Mouse (Mus musculus) midbrain, embryonic 13.5 days (tissue): ENCODE data around the gene Dusp18. TPM values are rescaled to one million over a fixed set of nuclear protein-coding genes. Genes with fewer than 3 reads are reported as not detected.

Source experiments
- ATAC-seq: fragments of 200-750 bp; cut with Nextera tagmentation; 2 replicates; pipeline ENCODE4 v1.8.0; 2017; ENCODE audit warnings: mild to moderate bottlenecking, moderate TSS enrichment, moderate library complexity
- H3K27ac ChIP-seq: fragments of 300-500 bp; sonication (generic); 2 replicates; pipeline ENCODE4 v1.5.1; 2015; ENCODE audit warnings: inconsistent platforms, mild to moderate bottlenecking, moderate library complexity
- H3K27me3 ChIP-seq: fragments of 300-500 bp; sonication (generic); 2 replicates; pipeline ENCODE4 v1.6.1; 2015; ENCODE audit warnings: mild to moderate bottlenecking, inconsistent platforms
- H3K36me3 ChIP-seq: fragments of 300-500 bp; sonication (generic); 2 replicates; pipeline ENCODE4 v1.6.1; 2015; ENCODE audit warnings: mild to moderate bottlenecking, inconsistent platforms
- H3K4me1 ChIP-seq: fragments of 300-500 bp; sonication (generic); replicated peaks from 2 replicates; pipeline ENCODE4 v1.6.1; 2015; ENCODE audit warnings: inconsistent platforms
- H3K4me2 ChIP-seq: fragments of 300-500 bp; sonication (generic); replicated peaks from 2 replicates; pipeline ENCODE4 v1.6.1; 2015; ENCODE audit warnings: moderate library complexity, mild to moderate bottlenecking, inconsistent platforms
- H3K4me3 ChIP-seq: fragments of 300-500 bp; sonication (generic); replicated peaks from 2 replicates; pipeline ENCODE4 v1.5.1; 2015; ENCODE audit warnings: mild to moderate bottlenecking, inconsistent platforms
- H3K9ac ChIP-seq: fragments of 300-500 bp; sonication (generic); replicated peaks from 2 replicates; pipeline ENCODE4 v1.6.1; 2015; ENCODE audit warnings: mild to moderate bottlenecking, inconsistent platforms
- H3K9me3 ChIP-seq: fragments of 300-500 bp; sonication (generic); 2 replicates; pipeline ENCODE4 v1.6.1; 2016; ENCODE audit warnings: mild to moderate bottlenecking, inconsistent platforms
- WGBS: fragments of 180-500 bp; shearing (Covaris S2); methylation state at CpG from one replicate; pipeline ENCODE4 v1.1.7; 2015; 5-methylcytosine and 5-hydroxymethylcytosine counted together
- polyA plus RNA-seq: library from polyadenylated mRNA; unstranded; fragments of >200 nt; fragmentation: Nextera tagmentation; extraction: Ambion mirVana; gene quantifications from 2 replicates; pipeline ENCODE4 v1.2.1, GENCODE M21; 2015

Dusp18 gene
- polyA plus RNA-seq, 1 experiment from 2014 or later = 39.2 TPM

DNA sequence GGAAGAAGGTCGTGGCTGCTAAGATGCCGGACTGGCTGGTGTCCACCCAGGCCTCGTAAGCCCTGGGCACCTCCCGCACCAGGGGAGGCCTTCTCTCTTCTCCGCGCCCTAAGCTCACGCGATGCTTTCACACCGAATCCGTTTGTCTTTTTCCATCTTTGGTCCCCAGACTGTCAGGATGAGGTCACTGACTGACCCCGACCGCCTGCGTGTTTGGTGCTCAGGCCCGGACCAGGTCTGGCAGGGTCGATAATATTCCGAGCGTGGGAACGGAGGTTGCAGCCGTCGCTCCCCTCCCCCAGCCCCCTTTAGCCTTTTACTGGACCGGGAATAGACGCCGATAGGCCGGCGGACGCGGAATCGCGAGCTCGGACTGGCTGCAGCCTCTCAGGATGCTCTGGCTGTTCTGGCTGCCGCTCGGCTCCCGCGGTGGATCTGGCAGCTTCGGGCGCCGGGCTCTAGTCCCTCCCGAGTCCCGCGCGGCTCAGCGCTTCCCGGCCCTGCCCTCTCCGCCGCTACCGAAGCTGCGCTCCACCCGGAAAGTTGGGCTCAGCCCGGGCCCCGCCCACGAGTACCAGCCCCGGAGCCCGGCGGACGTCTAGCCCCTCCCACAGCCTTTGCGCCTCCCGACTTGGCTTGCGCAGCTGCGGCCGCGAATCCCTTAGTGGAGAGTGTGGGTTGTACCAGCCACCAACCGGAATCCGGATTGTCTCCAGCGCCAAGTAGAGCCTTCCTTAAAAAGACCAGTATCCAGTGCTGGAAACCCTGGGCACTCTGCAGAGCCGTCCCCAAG, 18.5 kb downstream of the Dusp18 start:
- peak overlapping the region; percentile 65 for H3K27ac ChIP-seq
- under 1% methylated on average over 65 of the region's 65 CpGs for WGBS
- no peaks in the 10 kb centered on the region for H3K36me3 ChIP-seq
- H3K27me3 ChIP-seq = peaks cover 8% of the 10 kb centered on the region; the same call in 1 of the 2 replicates
- no peaks in the 10 kb centered on the region for H3K9me3 ChIP-seq
- H3K4me1 ChIP-seq = peaks cover 39% of the 10 kb centered on the region
- peak overlapping the region; percentile 64 for H3K4me3 ChIP-seq
- peak overlapping the region; percentile 89 for H3K4me2 ChIP-seq
- H3K9ac ChIP-seq = peak overlapping the region; percentile 75
- ATAC-seq = peak; percentile 84

- ATAC-seq = peak; percentile 62
- Histone ChIP-seq H3K9ac (peak within 1 kb of the TSS; percentile 75), H3K36me3 (no peaks in the 10 kb centered on the region), H3K9me3 (no peaks in the 10 kb centered on the region), H3K27ac (peak within 1 kb of the TSS; percentile 65), H3K4me1 (peaks cover 39% of the 10 kb centered on the region), H3K4me2 (peak within 1 kb of the TSS; percentile 89), H3K4me3 (peak within 1 kb of the TSS; percentile 64), H3K27me3 (peaks cover 8% of the 10 kb centered on the region; the same call in 1 of the 2 replicates)
- WGBS = under 1% methylated on average over 28 of the region's 28 CpGs
These were observed 19.2 kb downstream of the Dusp18 start, which contains the start of gene Slc35e4 for GRCm38 (mm10) chr11:3914109-3914840. Gene Slc35e4, minus strand, starts transcription at chr11:3914664.

GRCm38 (mm10) chr11:3918738-3919137, 23.7 kb downstream of the Dusp18 start:
- peaks cover 9% of the 10 kb centered on the region for H3K36me3 ChIP-seq
- H3K27me3 ChIP-seq = peaks cover 3% of the 10 kb centered on the region; the same call in 1 of the 2 replicates
- H3K9ac ChIP-seq = no peak overlapping the region
- no peak overlapping the region for H3K4me3 ChIP-seq
- H3K27ac ChIP-seq = no peak overlapping the region
- no peak for ATAC-seq
- H3K9me3 ChIP-seq = no peaks in the 10 kb centered on the region
- peaks cover 5% of the 10 kb centered on the region; the same call in 1 of the 2 replicates for H3K4me1 ChIP-seq
- 68% methylated on average over 1 of the region's 1 CpGs for WGBS
- H3K4me2 ChIP-seq = no peak overlapping the region

GRCm38 (mm10) chr11:3920476-3920875, 25.4 kb downstream of the Dusp18 start:
- H3K4me3 ChIP-seq = no peak overlapping the region
- ATAC-seq = no peak
- no peak overlapping the region for H3K9ac ChIP-seq
- H3K4me1 ChIP-seq = no peaks in the 10 kb centered on the region
- H3K9me3 ChIP-seq = no peaks in the 10 kb centered on the region
- no peak overlapping the region for H3K27ac ChIP-seq
- 88% methylated on average over 7 of the region's 7 CpGs for WGBS
- H3K27me3 ChIP-seq = peaks cover 3% of the 10 kb centered on the region; the same call in 1 of the 2 replicates
- H3K4me2 ChIP-seq = no peak overlapping the region
- H3K36me3 ChIP-seq = peaks cover 11% of the 10 kb centered on the region

GRCm38 (mm10) chr11:3921281-3921850, 26.3 kb downstream of the Dusp18 start:
- 29% methylated on average over 8 of the region's 8 CpGs for WGBS
- no peak for ATAC-seq
- no peak overlapping the region for H3K27ac ChIP-seq

GRCm38 (mm10) chr11:3922115-3922514, 27.1 kb downstream of the Dusp18 start:
- no peaks in the 10 kb centered on the region for H3K9me3 ChIP-seq
- no peak overlapping the region for H3K27ac ChIP-seq
- no peaks in the 10 kb centered on the region for H3K27me3 ChIP-seq
- H3K36me3 ChIP-seq = peaks cover 24% of the 10 kb centered on the region
- H3K9ac ChIP-seq = no peak overlapping the region
- no peak for ATAC-seq
- WGBS = 96% methylated on average over 9 of the region's 9 CpGs
- H3K4me2 ChIP-seq = no peak overlapping the region
- H3K4me1 ChIP-seq = no peaks in the 10 kb centered on the region
- no peak overlapping the region for H3K4me3 ChIP-seq

More at GRCm38 (mm10) chr11:3921281-3921850, 26.3 kb downstream of the Dusp18 start:
- Histone ChIP-seq H3K4me3 (no peak overlapping the region), H3K9me3 (no peaks in the 10 kb centered on the region), H3K4me1 (no peaks in the 10 kb centered on the region), H3K36me3 (peaks cover 18% of the 10 kb centered on the region), H3K9ac (no peak overlapping the region), H3K4me2 (no peak overlapping the region), H3K27me3 (no peaks in the 10 kb centered on the region)

DNA sequence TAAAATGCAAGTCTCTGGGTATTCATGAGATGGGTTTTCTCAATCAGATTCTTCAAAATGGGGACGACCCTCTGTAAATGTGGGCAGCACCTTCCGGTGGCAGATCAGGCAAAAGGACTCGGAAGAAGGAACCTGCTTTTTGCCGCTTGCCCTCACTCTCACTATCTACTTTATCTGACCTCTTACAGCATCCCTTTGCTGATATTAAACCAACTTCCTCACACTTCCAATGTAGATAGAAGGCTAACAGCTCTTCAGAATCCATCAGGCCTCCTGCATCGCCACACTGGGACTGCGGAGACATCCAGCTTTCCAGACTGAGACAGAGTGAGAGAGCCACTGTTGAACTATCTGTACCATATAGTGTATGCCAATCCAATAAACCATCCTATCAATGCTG, 27.7 kb downstream of the Dusp18 start:
- H3K27me3 ChIP-seq = no peaks in the 10 kb centered on the region
- no peak overlapping the region for H3K27ac ChIP-seq
- H3K4me3 ChIP-seq = no peak overlapping the region
- no peak overlapping the region for H3K4me2 ChIP-seq
- ATAC-seq = no peak
- WGBS = 97% methylated on average over 6 of the region's 6 CpGs
- H3K9ac ChIP-seq = no peak overlapping the region
- no peaks in the 10 kb centered on the region for H3K9me3 ChIP-seq
- H3K36me3 ChIP-seq = peaks cover 24% of the 10 kb centered on the region
- H3K4me1 ChIP-seq = no peaks in the 10 kb centered on the region

- no peak overlapping the region for H3K9ac ChIP-seq
- no peaks in the 10 kb centered on the region for H3K27me3 ChIP-seq
- ATAC-seq = no peak
- no peak overlapping the region for H3K4me3 ChIP-seq
- H3K4me2 ChIP-seq = no peak overlapping the region
- WGBS = 90% methylated on average over 10 of the region's 10 CpGs
- H3K4me1 ChIP-seq = peaks cover 2% of the 10 kb centered on the region
- H3K36me3 ChIP-seq = peaks cover 24% of the 10 kb centered on the region
- no peak overlapping the region for H3K27ac ChIP-seq
- H3K9me3 ChIP-seq = no peaks in the 10 kb centered on the region
These were observed 30.9 kb downstream of the Dusp18 start for GRCm38 (mm10) chr11:3925916-3926315.

- Histone ChIP-seq H3K27me3 (no peaks in the 10 kb centered on the region), H3K4me2 (no peak overlapping the region), H3K9ac (no peak overlapping the region), H3K9me3 (no peaks in the 10 kb centered on the region), H3K36me3 (0 out of 2 replicates have a peak, but pooled peaks cover 13% of the 10 kb centered on the region), H3K4me1 (peaks cover 13% of the 10 kb centered on the region), H3K4me3 (no peak overlapping the region), H3K27ac (no peak overlapping the region)
- WGBS = 85% methylated on average over 4 of the region's 4 CpGs
- ATAC-seq = no peak
These were observed 35.0 kb downstream of the Dusp18 start for GRCm38 (mm10) chr11:3930019-3930418.

DNA sequence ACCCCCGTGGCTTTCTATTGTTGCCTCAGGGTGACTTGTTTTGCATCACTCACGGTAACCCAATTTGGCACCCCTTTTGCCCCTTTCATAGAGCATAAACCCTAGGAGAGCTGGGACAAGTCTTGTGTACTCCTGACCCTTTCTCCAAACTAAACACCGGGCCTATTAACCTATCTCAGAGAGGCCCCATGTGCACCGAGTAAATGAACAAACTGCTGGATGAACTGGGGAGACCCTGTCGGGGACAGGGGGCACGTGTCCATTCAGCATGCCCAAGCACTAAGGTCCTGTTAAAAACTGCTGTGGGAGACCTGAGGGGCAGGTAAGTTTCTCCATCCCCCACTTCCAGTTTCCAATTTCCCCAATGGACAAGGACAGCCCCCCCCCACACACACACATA, 35.9 kb downstream of the Dusp18 start:
- ATAC-seq = no peak
- Histone ChIP-seq H3K27ac (no peak overlapping the region), H3K27me3 (no peaks in the 10 kb centered on the region), H3K9me3 (no peaks in the 10 kb centered on the region), H3K36me3 (0 out of 2 replicates have a peak, but pooled peaks cover 9% of the 10 kb centered on the region), H3K9ac (0 out of 2 replicates have a peak overlapping the region, but pooled peaks have one; percentile 66), H3K4me2 (peak overlapping the region; percentile 76), H3K4me1 (peaks cover 13% of the 10 kb centered on the region), H3K4me3 (peak overlapping the region; percentile 48)
- WGBS = 28% methylated on average over 6 of the region's 6 CpGs

DNA sequence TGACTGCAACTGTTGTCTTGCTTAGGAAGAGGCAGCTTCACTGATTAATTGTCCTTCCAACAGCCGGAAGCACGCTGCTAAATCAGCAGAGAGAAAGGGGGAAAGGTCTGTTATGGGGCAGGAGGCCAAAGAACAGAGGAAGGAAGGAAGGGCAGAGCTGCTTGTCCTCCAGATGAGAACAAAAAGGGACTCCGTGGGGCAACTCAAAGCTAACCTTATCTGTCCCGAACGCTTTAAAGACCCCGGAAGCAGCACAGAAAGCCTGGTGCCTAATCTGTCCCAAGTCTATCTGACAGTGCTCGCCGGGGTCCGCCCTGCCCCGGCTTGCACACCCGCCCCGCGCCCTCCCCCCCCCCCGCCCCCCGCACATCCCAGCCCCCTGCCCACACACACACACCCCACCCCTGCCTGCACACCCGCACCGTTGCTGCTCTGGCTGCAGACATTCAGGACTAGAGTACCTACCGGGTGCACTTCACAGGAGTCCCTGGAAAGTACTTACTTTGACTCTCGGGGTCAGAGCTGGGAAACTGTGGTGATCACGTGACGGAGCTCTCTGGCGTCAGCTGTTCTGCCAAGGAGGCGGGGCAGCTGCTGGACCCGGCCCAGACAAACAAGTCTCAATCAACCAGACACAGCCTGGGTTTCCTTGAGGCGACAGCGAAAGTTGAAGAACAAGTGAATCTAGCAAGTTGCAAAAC, 36.6 kb downstream of the Dusp18 start, which contains the start of gene Tcn2:
Gene Tcn2, minus strand, starts transcription at position 649 of the 701 bp plus-strand sequence.
- Histone ChIP-seq H3K9me3 (no peaks in the 10 kb centered on the region), H3K4me1 (peaks cover 13% of the 10 kb centered on the region), H3K9ac (peak within 1 kb of the TSS; percentile 66), H3K36me3 (0 out of 2 replicates have a peak, but pooled peaks cover 3% of the 10 kb centered on the region), H3K27me3 (no peaks in the 10 kb centered on the region), H3K4me2 (peak within 1 kb of the TSS; percentile 76), H3K27ac (no peak within 1 kb of the TSS), H3K4me3 (peak within 1 kb of the TSS; percentile 48)
- WGBS = 0% methylated on average over 17 of the region's 26 CpGs
- peak; percentile 83 for ATAC-seq
